Mouse (Mus musculus) layer of hippocampus, postnatal 10 days (tissue): ENCODE data around the gene Btbd6. TPM values are rescaled to one million over a fixed set of nuclear protein-coding genes. Genes with fewer than 3 reads are reported as not detected.

Experiments
- DNase-seq, 2 experiments: peaks; one replicate each; pipeline ENCODE4 v3.0.0; 2021; ENCODE audit warnings: low spot score in 2 of 2
- total RNA-seq, 2 experiments: library from RNA; stranded (reverse); gene quantifications; 2 replicates each; pipeline ENCODE4 v1.2.3; 2021

The Btbd6 gene
- total RNA-seq, 2 experiments from 2014 or later, result 52.1 to 57.5 TPM

GRCm38 (mm10) chr12:113004011-113004410 lies 27.7 kb downstream of the Btbd6 start:
- no peak for DNase-seq

DNA sequence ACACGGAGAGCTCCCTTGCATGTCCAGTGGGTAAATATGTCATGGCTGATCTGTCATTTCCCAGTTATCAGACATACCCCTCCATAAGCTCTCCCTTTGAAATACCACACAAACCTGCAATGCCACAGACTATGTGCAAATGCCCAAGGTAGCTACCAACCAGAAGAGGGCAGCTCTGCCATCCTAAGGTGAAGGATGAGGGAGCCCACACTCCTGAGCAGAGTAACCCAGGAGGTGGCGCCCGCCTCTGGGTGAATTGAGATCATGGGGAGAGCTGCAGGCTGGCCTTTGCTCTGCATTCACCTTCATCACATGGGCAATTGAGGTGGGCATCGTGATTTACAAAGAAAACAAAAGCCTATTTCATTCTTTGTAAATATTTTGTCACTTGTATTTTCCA lies 28.7 kb downstream of the Btbd6 start:
- peak; percentile 51 to 70 for DNase-seq

DNA sequence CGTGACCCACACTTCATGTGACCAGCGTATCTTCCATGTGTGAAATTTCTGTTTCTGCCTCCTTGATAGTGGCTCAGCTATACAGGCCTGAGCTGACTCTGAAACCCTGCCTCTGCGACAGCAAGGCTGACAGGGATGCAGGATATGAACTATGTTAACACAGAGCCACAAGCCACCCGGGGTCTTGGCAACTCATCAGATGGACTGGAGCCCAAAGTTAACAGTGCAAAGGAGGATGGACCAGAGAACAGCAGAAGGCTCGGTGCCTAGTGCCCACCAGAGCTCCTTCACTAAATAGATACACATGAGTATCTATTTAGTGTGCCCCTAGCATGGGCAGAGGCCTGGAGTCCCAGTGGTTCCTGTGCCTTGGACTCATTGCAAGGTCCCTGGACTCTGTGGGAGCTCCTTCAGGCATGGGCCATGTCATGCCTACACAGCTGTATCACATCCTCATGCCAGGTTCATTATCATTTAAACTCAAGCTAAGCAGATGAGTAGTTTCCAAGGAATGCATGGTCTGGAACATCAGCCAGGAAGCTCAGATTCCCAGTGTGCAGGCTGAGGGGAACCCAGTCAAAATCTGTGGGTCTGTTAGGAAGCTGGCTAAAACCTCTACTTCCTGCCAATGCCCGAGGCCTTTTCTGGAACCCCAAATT lies 35.5 kb downstream of the Btbd6 start:
- DNase-seq, result no peak

- no peak for DNase-seq
These were observed 36.2 kb downstream of the Btbd6 start for GRCm38 (mm10) chr12:113012443-113012842.

GRCm38 (mm10) chr12:113013021-113013491 lies 36.8 kb downstream of the Btbd6 start:
- peak; percentile 49 to 57 for DNase-seq

DNA sequence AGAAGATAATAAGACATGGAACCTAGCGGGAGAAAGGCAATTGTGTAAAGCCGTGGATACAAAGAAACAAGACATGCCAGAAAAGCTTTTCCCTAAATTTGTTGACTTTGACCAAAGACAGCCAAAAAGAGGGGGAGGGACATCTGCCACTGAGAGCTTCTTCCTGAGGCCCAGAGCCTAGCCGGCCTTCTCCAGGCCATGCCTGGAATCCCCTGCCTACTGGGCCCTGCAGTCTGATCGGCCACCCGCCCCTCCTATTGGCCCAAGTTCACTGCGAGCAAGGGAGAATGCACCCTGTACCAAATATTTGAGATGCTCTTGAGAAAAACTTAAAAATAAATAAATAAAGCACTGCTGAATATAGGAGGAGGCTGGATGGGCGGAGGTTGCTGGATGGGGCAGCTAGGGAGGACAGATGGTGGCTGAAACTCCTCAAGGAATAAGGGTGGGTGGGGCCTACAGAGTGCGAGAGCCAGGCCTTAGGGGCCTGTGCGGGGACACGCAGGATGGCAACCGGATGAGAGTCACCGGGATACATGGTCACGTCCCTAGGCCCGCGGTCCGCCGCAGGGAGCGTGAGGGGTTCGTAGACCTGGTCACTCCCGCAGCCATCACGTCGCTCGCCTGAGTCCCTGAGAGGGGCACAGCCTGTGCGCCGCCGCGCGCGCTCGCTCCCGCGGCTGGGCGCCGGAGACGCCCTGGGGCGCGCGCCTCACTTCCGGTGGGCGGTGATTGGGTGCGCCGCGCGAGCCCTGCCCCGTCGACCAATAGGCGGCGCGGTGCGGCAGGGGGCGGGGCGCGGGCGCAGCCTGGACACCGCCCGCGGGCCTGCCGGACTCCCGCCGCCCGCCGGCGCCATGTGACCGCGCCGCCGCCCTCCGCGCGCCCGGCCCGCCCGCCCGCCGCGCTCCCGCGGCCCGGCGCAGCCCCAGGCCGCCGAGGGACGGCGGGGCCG lies 37.6 kb downstream of the Btbd6 start, which contains the start of gene Pacs2:
Gene Pacs2 (plus strand): TSS at position 905 of the 955 bp plus-strand sequence.
- peak; percentile 87 to 95 for DNase-seq

- DNase-seq, result peak; percentile 36 to 56
These were observed 38.6 kb downstream of the Btbd6 start for GRCm38 (mm10) chr12:113014561-113015556.

DNA sequence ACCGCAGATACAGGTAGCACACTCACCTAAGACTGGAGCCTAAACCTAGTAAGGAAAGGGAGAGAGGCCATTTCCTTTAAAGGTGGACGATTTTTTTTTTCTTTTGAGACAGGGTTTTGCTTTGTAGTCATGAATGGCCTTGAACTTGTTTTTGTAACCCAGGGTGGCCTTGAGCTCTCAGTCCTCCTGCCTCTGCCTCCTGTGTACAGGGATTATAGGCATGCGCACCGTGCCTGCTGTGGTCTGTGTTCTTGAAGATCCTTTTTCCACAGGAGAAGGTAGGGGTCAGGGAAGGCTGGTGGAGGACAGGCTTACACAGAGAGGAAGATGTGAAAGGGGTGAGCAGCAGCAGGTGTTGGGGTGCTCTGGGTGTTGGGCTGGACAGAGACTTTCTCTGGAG lies 39.7 kb downstream of the Btbd6 start:
- no peak for DNase-seq

- DNase-seq, result peak in 1 of 2 experiments; percentile 42
These were observed 40.7 kb downstream of the Btbd6 start for GRCm38 (mm10) chr12:113016976-113017375.

- DNase-seq, result no peak
These were observed 41.2 kb downstream of the Btbd6 start for GRCm38 (mm10) chr12:113017429-113017984.

DNA sequence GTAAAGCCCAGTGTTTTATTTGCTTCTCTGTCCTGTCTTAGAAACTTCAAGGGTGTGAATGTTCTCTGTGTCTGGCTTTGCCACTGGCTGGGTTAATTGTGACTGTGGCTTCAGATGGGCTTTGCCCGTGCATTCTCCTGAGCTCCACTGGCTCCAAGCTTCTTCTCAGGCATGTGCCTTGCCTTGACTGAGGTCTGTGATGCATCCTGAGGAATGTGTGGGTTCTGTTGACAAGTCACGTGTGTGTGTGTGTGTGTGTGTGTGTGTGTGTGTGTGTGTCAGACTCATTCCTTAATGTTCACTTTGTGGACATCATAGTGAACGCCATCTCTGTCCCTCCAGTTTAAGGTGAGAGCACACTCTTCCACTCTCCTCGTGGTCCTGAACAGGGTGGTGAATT lies 42.5 kb downstream of the Btbd6 start:
- DNase-seq, result no peak

GRCm38 (mm10) chr12:113021488-113021887 lies 45.2 kb downstream of the Btbd6 start:
- no peak for DNase-seq

GRCm38 (mm10) chr12:113023082-113023481 lies 46.8 kb downstream of the Btbd6 start:
- DNase-seq, result no peak

DNA sequence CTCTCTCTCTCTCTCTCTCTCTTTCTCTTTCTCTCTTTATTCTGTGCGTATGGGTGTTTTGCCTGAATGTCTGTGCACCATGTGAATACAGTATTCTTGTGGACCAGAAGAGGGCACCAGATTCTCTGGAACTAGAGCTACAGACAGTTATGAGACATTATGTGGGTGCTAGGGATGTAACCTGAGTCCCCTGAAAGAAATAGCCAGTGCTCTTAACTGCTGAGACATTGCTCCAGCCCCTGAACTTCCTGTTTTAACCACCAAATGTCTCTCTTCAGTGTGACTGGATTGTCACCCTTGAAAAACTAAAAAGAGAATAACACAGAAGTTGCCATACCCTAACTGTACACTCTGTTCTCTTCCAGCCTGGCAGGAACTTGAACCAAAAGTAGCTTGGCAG lies 50.3 kb downstream of the Btbd6 start:
- DNase-seq, result no peak

DNA sequence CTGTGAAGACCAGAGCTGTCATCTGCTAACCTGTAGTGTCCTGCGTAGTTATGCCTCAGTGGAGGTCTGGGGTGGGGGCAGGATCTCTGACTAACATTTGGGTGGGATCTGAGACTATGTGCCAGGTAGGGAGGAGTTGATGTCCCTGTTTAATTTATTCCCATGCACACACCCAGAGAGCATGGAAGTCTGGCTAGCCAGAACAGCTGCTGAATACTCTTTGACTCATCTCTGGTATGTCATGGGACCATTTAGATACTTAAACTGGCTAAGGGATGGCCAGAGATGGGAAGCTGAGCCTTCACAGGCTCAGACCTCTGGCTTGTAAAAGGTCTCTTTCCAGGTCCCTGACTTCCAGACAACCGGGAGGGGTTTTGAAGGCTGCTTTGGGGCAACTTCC lies 51.2 kb downstream of the Btbd6 start:
- DNase-seq, result no peak

DNA sequence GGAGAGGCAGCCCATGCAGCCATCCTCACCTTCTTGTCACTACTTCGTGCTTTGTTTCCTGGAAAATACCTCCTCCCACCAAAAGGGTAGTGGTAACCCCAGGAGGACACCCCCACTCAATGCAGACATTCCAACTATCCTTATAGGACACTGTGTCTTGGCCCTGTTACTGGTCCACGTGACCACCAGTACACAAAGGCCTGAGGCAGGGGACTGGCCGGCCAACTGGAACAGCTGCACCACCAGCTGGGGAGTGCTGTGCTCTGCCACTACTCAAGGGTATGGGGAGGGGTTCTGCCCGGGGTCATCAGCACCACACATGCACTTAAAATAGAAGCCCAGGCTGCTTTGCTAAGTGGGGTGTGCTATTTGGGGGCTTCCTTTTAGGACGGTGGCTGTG lies 51.8 kb downstream of the Btbd6 start:
- no peak for DNase-seq
